Comparison of ENCODE assay signal across 30 mouse cellular contexts in genomic region chrX:51084972-51085371, GRCm38 (mm10).
A peak's percentile ranks its signal among the peaks of the same experiment; 100 is the strongest.
DNase-seq lines count a peak whose midpoint lies in the region; ATAC-seq lines count a peak whose summit lies in the region.
"Had no signal": no experiment of that assay in that cellular context is flagged by ENCODE, and none has a peak within 500 bp of the region (broad histone marks: within the 10 kb centered on the region; RNA-seq: fewer than 3 reads in every experiment).

No protein-coding gene starts in this region.

- no peak overlapping the region for H3K4me2 ChIP-seq in kidney, embryonic 16.5 days (replicated peaks; ENCODE audit: low read depth, low read length)
- H3K4me2 ChIP-seq: embryonic facial prominence, embryonic 15.5 days; forebrain, embryonic 12.5 days; heart, embryonic 12.5 days; hindbrain, embryonic 14.5 days; liver, embryonic 12.5 days; midbrain, embryonic 11.5 days; neural tube, embryonic 12.5 days had no signal

- WGBS in kidney, embryonic 16.5 days = 69% methylated on average over 6 of the region's 6 CpGs

- DNase-seq in CD4-positive helper T cell, adult 2 months (ENCODE audit: low read depth, low spot score) = peak; percentile 8
- no peak for DNase-seq in adrenal gland, postnatal 36 days
- DNase-seq in urinary bladder, postnatal 14 days (ENCODE audit: low spot score) = no peak
- no peak for DNase-seq in heart, adult 9 months (ENCODE audit: low spot score in 2 of 2)
- DNase-seq: adrenal gland, postnatal 10 days; cerebellum, adult 18-20 months; cerebellum, postnatal 10 days; forebrain, postnatal 0 days; heart, postnatal 4 days; kidney, adult 2 months; kidney, postnatal 4 days; left cerebral cortex, postnatal 4 days; liver, postnatal 0 days; right cerebral cortex, postnatal 4 days; thymus, postnatal 4 days had no signal

- no peaks in the 10 kb centered on the region for H3K4me1 ChIP-seq in kidney, embryonic 16.5 days (ENCODE audit: insufficient read depth, low read length)
- H3K4me1 ChIP-seq: embryonic facial prominence, embryonic 10.5 days; embryonic facial prominence, embryonic 15.5 days; forebrain, embryonic 12.5 days; heart, embryonic 12.5 days; liver, embryonic 12.5 days; neural tube, embryonic 12.5 days had no signal

- no peak overlapping the region for H3K27ac ChIP-seq in kidney, embryonic 16.5 days (ENCODE audit: low read length)
- H3K27ac ChIP-seq: embryonic facial prominence, embryonic 10.5 days; embryonic facial prominence, embryonic 15.5 days; forebrain, embryonic 12.5 days; hindbrain, embryonic 14.5 days; kidney, postnatal 0 days; liver, embryonic 12.5 days; neural tube, embryonic 12.5 days; stomach, postnatal 0 days had no signal

- H3K4me3 ChIP-seq in kidney, embryonic 16.5 days (ENCODE audit: low read length) = no peak overlapping the region
- H3K4me3 ChIP-seq: embryonic facial prominence, embryonic 10.5 days; embryonic facial prominence, embryonic 15.5 days; forebrain, embryonic 12.5 days; heart, embryonic 12.5 days; liver, embryonic 12.5 days; neural tube, embryonic 12.5 days had no signal

- peak; percentile 56 for ATAC-seq in CD4-positive, CD25-positive, alpha-beta regulatory T cell, adult 4 months
- peak; percentile 74 for ATAC-seq in common myeloid progenitor, adult 5-6 weeks (replicated peaks; ENCODE audit: low read depth, poor library complexity, severe bottlenecking)
- peak; percentile 94 for ATAC-seq in megakaryocyte, adult 5-6 weeks (ENCODE audit: poor library complexity, severe bottlenecking)
- ATAC-seq in kidney, embryonic 16.5 days (ENCODE audit: low FRiP score, low TSS enrichment) = no peak
- ATAC-seq: forebrain, postnatal 0 days; liver, embryonic 12.5 days; liver, postnatal 0 days; midbrain, embryonic 16.5 days had no signal

- no peaks in the 10 kb centered on the region for H3K36me3 ChIP-seq in kidney, embryonic 16.5 days (ENCODE audit: insufficient read depth, low read length)
- H3K36me3 ChIP-seq: embryonic facial prominence, embryonic 10.5 days; embryonic facial prominence, embryonic 15.5 days; forebrain, embryonic 12.5 days; heart, embryonic 12.5 days; liver, embryonic 12.5 days; neural tube, embryonic 12.5 days had no signal

- peaks cover 2% of the 10 kb centered on the region; the same call in 1 of the 2 replicates for H3K27me3 ChIP-seq in kidney, embryonic 16.5 days (ENCODE audit: insufficient read depth, low read length)
- H3K27me3 ChIP-seq: embryonic facial prominence, embryonic 15.5 days; forebrain, embryonic 12.5 days; heart, embryonic 12.5 days; liver, embryonic 12.5 days; neural tube, embryonic 12.5 days had no signal

- H3K9ac ChIP-seq in kidney, embryonic 16.5 days (replicated peaks; ENCODE audit: low read length) = no peak overlapping the region
- H3K9ac ChIP-seq: embryonic facial prominence, embryonic 15.5 days; forebrain, embryonic 12.5 days; forebrain, postnatal 0 days; heart, embryonic 12.5 days; hindbrain, embryonic 14.5 days; liver, embryonic 12.5 days; liver, postnatal 0 days; neural tube, embryonic 12.5 days had no signal

- no peaks in the 10 kb centered on the region for H3K9me3 ChIP-seq in kidney, embryonic 16.5 days (ENCODE audit: low read length)
- H3K9me3 ChIP-seq: embryonic facial prominence, embryonic 10.5 days; embryonic facial prominence, embryonic 15.5 days; forebrain, embryonic 12.5 days; heart, embryonic 12.5 days; liver, embryonic 12.5 days; neural tube, embryonic 12.5 days had no signal
